Mouse (Mus musculus) left cerebral cortex, adult 6 months (tissue): Measurements from ENCODE around the gene Baiap2. TPM values are rescaled to one million over a fixed set of nuclear protein-coding genes. Genes with fewer than 3 reads are reported as not detected.

Source experiments
- long read RNA-seq, 2 experiments: library from polyadenylated mRNA; unstranded; transcript quantifications; one replicate each; pipeline ENCODE4 v2.0.0; 2019 to 2020
- polyA plus RNA-seq: library from polyadenylated mRNA; unstranded; fragments of <200 nt; fragmentation: Nextera tagmentation; gene quantifications from 2 replicates; pipeline ENCODE4 v1.2.3, GENCODE M21; 2021

Gene Baiap2
- polyA plus RNA-seq: 185 and 188 TPM in 2 replicates
- long read RNA-seq, experiment 1, full-length matches to known transcripts: 1,431 of 1,595 reads
- long read RNA-seq, experiment 1, partial matches to known transcripts: 86 of 1,595 reads
- long read RNA-seq, experiment 1, other reads (novel, unspliced or antisense): 78 of 1,595 reads
- long read RNA-seq, experiment 2, full-length matches to known transcripts: 246 of 401 reads
- long read RNA-seq, experiment 2, partial matches to known transcripts: 61 of 401 reads
- long read RNA-seq, experiment 2, other reads (novel, unspliced or antisense): 94 of 401 reads

DNA sequence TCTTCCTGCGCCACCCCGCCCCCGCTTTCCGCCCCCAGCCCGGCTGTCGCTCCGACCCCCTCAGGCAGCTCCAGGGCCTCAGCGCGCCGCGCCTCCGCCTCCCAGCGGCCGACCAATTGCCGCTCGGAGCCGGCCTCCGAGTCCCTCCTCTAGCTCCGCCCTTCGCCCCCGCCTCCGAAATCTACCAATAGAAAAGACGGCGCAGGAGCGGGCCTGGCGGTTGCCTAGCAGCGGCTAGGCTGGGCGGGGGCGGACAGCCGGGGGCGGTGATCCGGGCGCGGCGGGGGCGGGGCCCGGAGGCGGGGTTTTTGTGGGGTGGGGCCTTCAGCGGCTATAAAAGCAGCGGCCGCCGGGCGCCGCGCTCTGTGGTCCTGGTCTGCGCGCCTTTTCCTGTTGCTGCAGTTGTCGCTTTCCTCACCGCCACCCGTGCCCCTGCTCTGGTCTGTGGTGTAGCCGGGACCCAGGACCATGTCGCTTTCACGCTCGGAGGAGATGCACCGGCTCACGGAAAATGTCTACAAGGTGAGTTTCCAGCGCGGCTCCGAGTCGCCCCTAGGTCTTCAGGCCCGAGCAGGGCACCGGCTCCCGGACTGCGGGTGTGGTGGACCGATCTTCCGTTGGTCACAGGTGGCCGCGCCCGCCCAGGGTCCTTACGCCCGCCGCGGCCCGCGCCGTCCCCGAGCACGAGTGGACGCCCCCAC, at the start of gene Baiap2:
Baiap2 (plus strand) TSS at position 37 of the 701 bp plus-strand sequence.

DNA sequence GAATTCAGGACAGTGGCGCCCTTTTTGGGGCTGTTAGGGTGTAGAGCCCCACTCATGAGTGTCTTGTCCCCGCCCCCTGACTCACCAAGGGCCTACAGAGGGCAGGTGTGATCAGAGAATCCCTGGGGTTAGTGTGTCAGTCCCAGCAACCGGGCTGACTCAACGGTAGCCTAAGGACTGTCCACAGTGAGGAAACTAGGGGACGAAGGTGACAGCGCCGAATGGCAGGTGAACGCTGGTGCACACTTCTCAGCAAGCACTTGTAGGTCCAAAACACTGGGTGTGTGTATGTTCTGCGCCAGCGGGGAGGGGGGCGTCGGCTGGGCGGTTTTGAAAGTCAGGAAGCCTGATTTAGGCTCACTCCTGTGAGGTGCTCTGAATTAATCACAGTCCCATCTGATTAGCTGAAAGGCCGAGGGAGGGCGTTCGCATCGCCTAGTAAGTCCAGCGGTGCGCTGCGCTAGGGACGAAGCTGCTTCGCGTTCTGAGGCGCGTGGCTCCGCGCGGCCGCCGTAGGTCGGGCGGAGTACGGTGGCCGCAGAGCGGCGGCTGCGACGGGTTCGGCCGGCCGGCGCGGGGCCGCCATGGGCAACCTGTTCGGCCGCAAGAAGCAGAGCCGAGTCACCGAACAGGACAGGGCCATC, 29.1 kb upstream of the Baiap2 start, which contains the start of gene Chmp6:
Chmp6 (plus strand) TSS at position 151 of the 644 bp plus-strand sequence.

DNA sequence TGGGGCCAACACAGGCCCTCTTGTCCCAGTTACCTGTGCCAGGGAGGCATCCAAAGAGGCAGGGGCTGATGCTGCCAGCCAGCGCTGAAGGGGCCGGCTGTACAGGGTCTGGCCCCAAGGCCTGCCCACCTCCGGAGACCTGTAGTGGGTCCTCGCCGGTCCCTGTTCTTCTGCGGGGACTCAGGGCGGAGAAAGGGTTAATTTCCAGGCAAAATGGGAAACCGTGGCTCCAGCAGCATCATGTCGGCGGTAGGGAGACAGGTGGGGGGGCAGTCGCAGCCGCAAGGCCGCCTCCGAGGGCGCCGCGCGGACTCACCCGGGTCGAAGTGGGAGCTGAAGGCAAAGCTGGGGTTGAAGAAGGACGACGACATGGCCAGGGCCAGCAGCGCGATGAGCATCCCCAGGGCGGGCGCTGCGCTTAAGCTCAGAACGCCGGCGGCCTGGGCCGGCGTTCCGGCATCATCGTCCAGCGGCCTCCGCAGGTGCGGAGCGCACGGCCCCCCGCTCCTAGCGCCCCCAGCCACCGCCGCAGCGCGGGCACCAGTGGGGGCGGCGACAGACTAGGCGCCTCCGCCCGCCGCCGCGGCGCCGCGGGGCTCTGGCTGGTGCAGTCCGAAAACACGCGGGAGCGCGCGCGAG, 104.1 kb downstream of the Baiap2 start, which contains the start of gene Aatk:
Aatk (minus strand) TSS at position 615 of the 639 bp plus-strand sequence.

Other genes with a start within 250 kb of the Baiap2 start
- gene Chmp6, start 29.3 kb upstream of the Baiap2 start, polyA plus RNA-seq: 49.5 and 60.7 TPM in 2 replicates
- gene Aatk, start 104.4 kb downstream of the Baiap2 start, polyA plus RNA-seq: 26.6 and 46.7 TPM in 2 replicates
- 8.2 and 8.4 TPM in 2 replicates for gene Cep131, start 144.1 kb downstream of the Baiap2 start, polyA plus RNA-seq
- gene Tepsin, start 156.0 kb downstream of the Baiap2 start, polyA plus RNA-seq: 8.2 and 8.5 TPM in 2 replicates
- gene Ndufaf8, start 156.2 kb downstream of the Baiap2 start, polyA plus RNA-seq: 165 and 202 TPM in 2 replicates
- gene Slc38a10, start 208.6 kb downstream of the Baiap2 start, polyA plus RNA-seq: 26.4 and 28.9 TPM in 2 replicates